Mouse (Mus musculus) heart, embryonic 10.5 days (tissue): ENCODE data around the gene Ap3b1. TPM values are rescaled to one million over a fixed set of nuclear protein-coding genes. Genes with fewer than 3 reads are reported as not detected.

Experiments
- DNase-seq: peaks from one replicate; pipeline ENCODE4 v3.0.0-alpha.2; 2017; ENCODE audit warnings: low spot score
- H3K27ac ChIP-seq: fragments of 300-500 bp; sonication (generic); 2 replicates; pipeline ENCODE4 v1.5.1; 2016; ENCODE audit warnings: mild to moderate bottlenecking
- H3K27me3 ChIP-seq: fragments of 300-500 bp; sonication (generic); 2 replicates; pipeline ENCODE4 v1.6.1; 2016; ENCODE audit warnings: mild to moderate bottlenecking; ENCODE audit not compliant: poor library complexity, insufficient read depth, severe bottlenecking
- H3K36me3 ChIP-seq: fragments of 300-500 bp; sonication (generic); 2 replicates; pipeline ENCODE4 v1.6.1; 2016; ENCODE audit warnings: mild to moderate bottlenecking, moderate library complexity
- H3K4me1 ChIP-seq: fragments of 300-500 bp; sonication (generic); 2 replicates; pipeline ENCODE4 v1.6.1; 2016; ENCODE audit warnings: mild to moderate bottlenecking
- H3K4me3 ChIP-seq: fragments of 300-500 bp; sonication (generic); 2 replicates; pipeline ENCODE4 v1.5.1; 2016; ENCODE audit warnings: mild to moderate bottlenecking, moderate library complexity
- H3K9me3 ChIP-seq: fragments of 300-500 bp; sonication (generic); 2 replicates; pipeline ENCODE4 v1.6.1; 2016; ENCODE audit warnings: mild to moderate bottlenecking, moderate library complexity
- WGBS: fragments of 180-500 bp; shearing (Covaris S2); methylation state at CpG from one replicate; pipeline ENCODE4 v1.1.7; 2016; 5-methylcytosine and 5-hydroxymethylcytosine counted together
- microRNA-seq: library from miRNA; unstranded; fragments of <30 nt; microRNA quantifications from one replicate; pipeline ENCODE4, GENCODE M21; 2017
- polyA plus RNA-seq: library from polyadenylated mRNA; unstranded; fragments of >200 nt; fragmentation: Nextera tagmentation; extraction: Ambion mirVana; gene quantifications from 2 replicates; pipeline ENCODE4 v1.2.1, GENCODE M21; 2016

Ap3b1 gene
- polyA plus RNA-seq, 1 experiment from 2014 or later = 37.3 TPM

DNA sequence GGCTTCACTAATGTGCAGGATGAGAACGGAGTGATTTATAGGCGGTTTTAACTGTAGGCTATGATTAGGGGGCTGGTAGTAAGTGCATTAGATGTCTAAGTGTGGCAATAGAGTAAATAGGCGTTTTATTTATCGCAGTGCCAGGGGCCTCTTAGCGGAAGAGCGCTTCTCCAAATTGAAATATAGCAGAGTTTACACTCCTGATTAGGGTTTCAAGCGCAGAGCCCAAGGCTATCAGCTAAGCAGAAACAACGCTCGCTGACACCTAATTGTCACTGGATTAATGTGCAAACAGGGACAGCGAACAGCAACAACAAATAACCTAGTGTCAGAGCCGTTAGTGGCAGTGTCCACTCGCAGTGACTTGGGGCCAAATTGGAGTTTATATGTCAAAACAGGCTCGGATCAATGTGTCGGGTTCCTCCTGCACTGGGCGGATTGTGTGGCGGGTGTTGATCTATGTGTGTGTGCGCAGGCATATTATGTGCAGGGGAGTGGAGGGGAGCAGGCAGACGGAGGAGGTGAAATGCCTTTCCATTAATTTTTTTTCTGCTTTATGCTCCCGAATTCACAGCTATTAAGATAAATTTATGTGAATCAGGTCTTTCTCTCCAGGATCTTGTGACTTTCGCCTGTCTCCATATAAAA is 237.8 kb downstream of the Ap3b1 start:
- Histone ChIP-seq H3K4me1 (peaks cover 14% of the 10 kb centered on the region), H3K27me3 (peaks cover 75% of the 10 kb centered on the region), H3K4me3 (peak overlapping the region; percentile 61), H3K27ac (no peak overlapping the region), H3K36me3 (no peaks in the 10 kb centered on the region), H3K9me3 (no peaks in the 10 kb centered on the region)
- no peak for DNase-seq
- WGBS = 12% methylated on average over 20 of the region's 20 CpGs

DNA sequence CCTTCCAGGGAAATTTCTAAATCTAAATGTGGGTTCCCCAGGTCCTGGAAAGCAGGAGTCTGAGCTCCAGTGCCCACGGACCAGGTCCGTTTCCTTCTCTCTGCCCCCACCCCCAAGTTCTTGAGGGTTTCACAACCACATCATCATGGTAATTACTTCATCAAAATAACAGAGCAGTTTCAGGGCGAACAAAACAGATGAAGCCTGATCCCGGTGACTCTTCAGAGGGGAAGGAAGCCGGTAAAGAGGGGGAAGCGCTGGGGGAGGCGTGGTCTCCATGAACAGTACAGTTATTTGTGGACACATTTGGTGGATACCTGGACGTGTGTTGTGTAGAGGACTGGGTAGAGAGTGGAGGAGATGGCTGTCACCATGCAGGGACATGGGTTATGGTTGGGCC is 241.0 kb downstream of the Ap3b1 start:
- DNase-seq = no peak
- Histone ChIP-seq H3K27me3 (peaks cover 72% of the 10 kb centered on the region), H3K4me1 (peaks cover 14% of the 10 kb centered on the region), H3K4me3 (no peak overlapping the region), H3K36me3 (no peaks in the 10 kb centered on the region), H3K27ac (no peak overlapping the region), H3K9me3 (no peaks in the 10 kb centered on the region)
- WGBS = 41% methylated on average over 8 of the region's 8 CpGs

DNA sequence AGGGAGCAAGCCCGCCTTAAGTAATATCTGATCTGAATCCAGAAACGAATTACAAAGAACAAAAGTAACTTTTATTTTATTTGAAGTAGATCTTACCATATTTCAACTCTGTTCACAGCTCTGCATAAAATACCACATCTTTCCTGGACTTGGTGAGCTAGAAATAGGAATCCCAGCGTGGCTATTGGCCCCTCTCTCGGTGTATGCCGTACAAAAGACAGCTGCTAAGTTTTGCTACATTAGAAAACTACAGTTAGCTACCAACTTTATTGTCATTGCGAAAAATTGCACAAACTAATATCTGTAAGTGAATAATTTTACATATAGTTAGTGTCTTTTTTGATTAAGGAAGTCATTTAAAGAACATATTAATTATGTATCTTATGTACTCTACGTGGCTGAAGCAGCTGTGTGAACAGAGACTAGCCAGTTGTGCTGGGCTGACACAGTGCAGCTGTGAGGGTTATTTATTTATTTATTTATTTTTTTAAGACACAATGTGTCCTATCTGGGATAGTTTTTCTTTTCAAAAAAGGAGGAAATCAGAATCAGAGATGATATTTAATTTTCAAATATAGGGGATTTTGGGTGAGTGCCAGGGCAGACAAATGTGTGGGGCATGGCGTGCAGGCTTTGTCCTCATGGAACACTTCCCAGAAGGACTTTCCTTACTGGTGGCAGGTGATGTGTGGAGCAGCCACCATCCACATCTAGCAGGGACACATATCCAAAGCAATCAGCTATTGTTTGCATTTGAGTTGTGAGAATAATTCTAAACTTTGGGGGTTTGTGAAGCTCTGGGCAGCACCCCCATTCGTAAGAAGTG is 248.5 kb downstream of the Ap3b1 start:
- H3K4me3 ChIP-seq = no peak overlapping the region
- WGBS = 82% methylated on average over 9 of the region's 9 CpGs

DNA sequence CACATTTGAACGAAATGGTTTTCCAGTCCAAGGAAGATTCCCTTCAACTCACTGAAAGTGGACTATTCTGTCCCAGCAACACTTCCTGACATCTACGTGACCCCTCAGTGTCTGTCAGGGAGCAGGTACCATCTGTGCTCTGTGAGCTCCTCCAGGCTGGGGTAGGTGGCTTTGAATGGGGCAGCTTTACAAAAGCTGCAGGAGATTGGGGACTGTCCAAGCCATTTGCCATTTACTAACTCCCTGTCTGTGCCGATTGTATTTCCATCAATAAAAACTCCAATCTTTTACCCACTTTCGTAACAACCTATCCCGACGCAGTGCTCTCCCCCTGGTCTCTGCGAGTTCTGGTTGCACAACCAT is 249.1 kb downstream of the Ap3b1 start:
- H3K36me3 ChIP-seq = no peaks in the 10 kb centered on the region
- WGBS = 63% methylated on average over 7 of the region's 7 CpGs
- DNase-seq = no peak
- peaks cover 10% of the 10 kb centered on the region; the same call in 1 of the 2 replicates for H3K4me1 ChIP-seq
- peaks cover 29% of the 10 kb centered on the region for H3K27me3 ChIP-seq
- H3K4me3 ChIP-seq = no peak overlapping the region
- H3K27ac ChIP-seq = no peak overlapping the region
- no peaks in the 10 kb centered on the region for H3K9me3 ChIP-seq

More for the DNA sequence above, 248.5 kb downstream of the Ap3b1 start:
- Histone ChIP-seq H3K27me3 (peaks cover 29% of the 10 kb centered on the region), H3K36me3 (no peaks in the 10 kb centered on the region), H3K9me3 (no peaks in the 10 kb centered on the region), H3K4me1 (peaks cover 10% of the 10 kb centered on the region; the same call in 1 of the 2 replicates), H3K27ac (no peak overlapping the region)
- DNase-seq = no peak

DNA sequence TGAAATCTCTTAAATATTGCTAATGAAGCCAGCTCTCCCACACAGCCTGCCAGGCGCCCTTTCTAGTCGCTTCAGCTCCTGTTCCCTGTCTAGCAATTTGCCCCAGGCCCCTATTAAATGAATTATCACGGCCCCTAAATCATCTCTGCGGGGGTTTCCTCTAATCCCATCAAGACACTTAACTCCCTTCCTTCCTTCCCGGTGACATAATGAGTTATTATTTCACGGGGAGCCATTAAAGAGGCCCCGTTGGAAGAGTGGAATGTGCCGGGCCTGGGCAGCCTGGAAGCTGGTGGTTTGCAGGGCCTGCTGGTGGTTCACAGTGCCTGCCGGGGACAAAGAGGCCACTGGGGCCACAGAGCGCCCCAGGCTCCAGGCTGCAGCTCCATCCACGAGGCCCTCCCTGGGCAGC is 249.7 kb downstream of the Ap3b1 start:
- Histone ChIP-seq H3K4me1 (peaks cover 10% of the 10 kb centered on the region; the same call in 1 of the 2 replicates), H3K27me3 (peaks cover 24% of the 10 kb centered on the region), H3K27ac (peak overlapping the region; percentile 67), H3K4me3 (no peak overlapping the region), H3K9me3 (no peaks in the 10 kb centered on the region), H3K36me3 (no peaks in the 10 kb centered on the region)
- WGBS = 13% methylated on average over 11 of the region's 11 CpGs
- no peak for DNase-seq

DNA sequence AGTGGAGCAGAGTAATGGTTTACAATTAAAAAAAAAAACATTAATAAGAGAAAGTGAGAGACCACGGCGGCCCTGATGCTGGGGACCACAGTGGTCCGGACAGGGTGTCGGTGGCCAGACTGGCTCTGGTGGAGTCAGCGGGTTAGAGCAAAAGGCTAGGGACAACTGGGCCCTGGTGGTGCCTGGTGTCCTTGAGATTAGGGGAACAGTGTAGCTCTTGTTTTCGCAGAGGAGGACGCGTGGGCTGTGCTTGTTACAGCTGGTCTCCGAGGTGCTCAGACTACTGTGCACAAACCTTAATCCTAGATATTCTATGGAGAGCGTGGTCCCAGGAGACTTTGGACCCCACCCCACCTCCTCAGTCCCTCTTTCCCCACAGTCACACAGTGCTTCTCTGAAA is 250.2 kb downstream of the Ap3b1 start:
- DNase-seq = no peak
- Histone ChIP-seq H3K4me3 (no peak overlapping the region), H3K27ac (peak overlapping the region; percentile 67), H3K9me3 (no peaks in the 10 kb centered on the region), H3K27me3 (peaks cover 19% of the 10 kb centered on the region), H3K4me1 (peaks cover 10% of the 10 kb centered on the region; the same call in 1 of the 2 replicates), H3K36me3 (no peaks in the 10 kb centered on the region)
- WGBS = 65% methylated on average over 10 of the region's 10 CpGs

Small RNAs within 50 kb of the gene (microRNA-seq; reads per million reads assigned to microRNA genes)
- not detected for gene Gm25109

Other genes starting within 250 kb of the Ap3b1 start
- gene Scamp1, start 73.1 kb upstream of the Ap3b1 start, polyA plus RNA-seq = 25.7 and 26.9 TPM in 2 replicates